Mouse (Mus musculus) liver, embryonic 14.5 days (tissue): ENCODE data around the gene Akap13. TPM values are rescaled to one million over a fixed set of nuclear protein-coding genes. Genes with fewer than 3 reads are reported as not detected.

Source experiments
- ATAC-seq: fragments of 200-750 bp; cut with Nextera tagmentation; 2 replicates; pipeline ENCODE4 v1.8.0; 2017; ENCODE audit warnings: moderate number of reproducible peaks, mild to moderate bottlenecking, moderate library complexity; ENCODE audit not compliant: insufficient read depth
- DNase-seq, 3 experiments: peaks; one replicate each; pipeline ENCODE4 v3.0.0-alpha.2; 2012 to 2013; ENCODE audit warnings: low read depth in 3 of 3, low spot score in 3 of 3
- H3K27ac ChIP-seq: fragments of 300-500 bp; sonication (generic); 2 replicates; pipeline ENCODE4 v1.5.1; 2014; ENCODE audit warnings: moderate library complexity, mild to moderate bottlenecking, control low read depth, inconsistent platforms
- H3K27me3 ChIP-seq: fragments of 300-500 bp; sonication (generic); 2 replicates; pipeline ENCODE4 v1.6.1; 2014; ENCODE audit warnings: mild to moderate bottlenecking, low read length, moderate library complexity; ENCODE audit not compliant: control insufficient read depth, insufficient read depth
- H3K36me3 ChIP-seq: fragments of 300-500 bp; sonication (generic); replicated peaks from 2 replicates; pipeline ENCODE4 v1.6.1; 2014; ENCODE audit warnings: low read depth; ENCODE audit not compliant: control insufficient read depth, insufficient read depth
- H3K4me1 ChIP-seq, 2 experiments: fragments of 200-500 bp in 1 of 2; fragments of 300-500 bp in 1 of 2; sonication (generic) in 1 of 2; replicated peaks; 2 replicates each; pipeline ENCODE4 v1.6.1; 2012 to 2014; ENCODE audit warnings: antibody characterized with exemption in 1 of 2, inconsistent platforms in 1 of 2, low read length in 1 of 2; ENCODE audit not compliant: control insufficient read depth in 2 of 2, insufficient read depth in 2 of 2
- H3K4me2 ChIP-seq: fragments of 300-500 bp; sonication (generic); 2 replicates; pipeline ENCODE4 v1.6.1; 2014; ENCODE audit warnings: low read depth, mild to moderate bottlenecking, control low read depth, moderate library complexity
- H3K4me3 ChIP-seq, 2 experiments: fragments of 200-500 bp in 1 of 2; fragments of 300-500 bp in 1 of 2; sonication (generic) in 1 of 2; 2 replicates each; pipeline ENCODE4 v1.5.1; 2012 to 2014; ENCODE audit warnings: low read depth in 2 of 2, low read length in 2 of 2, mild to moderate bottlenecking in 2 of 2, control low read depth in 1 of 2, inconsistent platforms in 1 of 2, moderate library complexity in 1 of 2; ENCODE audit not compliant: insufficient read depth in 1 of 2
- H3K9ac ChIP-seq: fragments of 300-500 bp; sonication (generic); replicated peaks from 2 replicates; pipeline ENCODE4 v1.6.1; 2014; ENCODE audit warnings: mild to moderate bottlenecking, control low read depth, moderate library complexity
- H3K9me3 ChIP-seq: fragments of 300-500 bp; sonication (generic); 2 replicates; pipeline ENCODE4 v1.6.1; 2016; ENCODE audit warnings: low read length, mixed read lengths; ENCODE audit not compliant: control insufficient read depth
- CTCF ChIP-seq: IDR thresholded peaks from 2 replicates; pipeline ENCODE4 v1.5.1; 2016; ENCODE audit warnings: antibody characterized with exemption, low read depth, control low read depth
- EP300 ChIP-seq: IDR thresholded peaks from 2 replicates; pipeline ENCODE4 v1.6.1; 2016; ENCODE audit warnings: antibody characterized with exemption, low read depth
- WGBS: fragments of 180-500 bp; shearing (Covaris S2); extraction: QIAGEN DNeasy Blood & Tissue Kit; methylation state at CpG from one replicate; pipeline ENCODE4 v1.1.7; 2014; ENCODE audit not compliant: insufficient replicate concordance; 5-methylcytosine and 5-hydroxymethylcytosine counted together
- polyA plus RNA-seq, 2 experiments: library from polyadenylated mRNA; depleted of rRNA in 1 of 2; stranded (reverse) in 1 of 2; unstranded in 1 of 2; fragments of >200 nt; fragmentation: Nextera tagmentation in 1 of 2; extraction: Ambion mirVana in 1 of 2; gene quantifications; 2 replicates each; pipeline versions ENCODE4 v1.2.1 to v1.2.3; 2012 to 2014

Gene Akap13
- polyA plus RNA-seq, 2 experiments = 9.0 to 28.1 TPM

DNA sequence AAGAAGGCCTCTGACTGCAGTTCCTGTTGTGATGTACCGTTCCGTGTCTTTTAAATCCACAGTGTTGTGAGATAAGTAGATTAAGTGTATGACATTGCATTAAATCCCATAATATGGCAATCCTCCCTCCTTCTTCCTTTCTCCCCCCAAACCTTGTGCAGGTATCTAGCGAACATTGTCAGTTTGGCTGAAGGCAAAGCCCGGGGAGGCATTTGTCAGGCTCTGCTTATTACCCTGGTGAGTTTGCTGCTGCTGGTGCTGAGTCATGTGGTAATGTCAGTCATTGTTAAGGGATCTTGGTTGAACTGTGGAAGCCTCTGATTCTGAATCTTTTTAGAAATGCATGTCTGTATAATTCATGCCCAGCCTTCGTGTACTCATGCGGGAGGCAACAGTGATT, 60.1 kb downstream of the Akap13 start:
- DNase-seq (no peak), ATAC-seq (no peak)
- no peaks in the 10 kb centered on the region for H3K36me3 ChIP-seq
- no peak overlapping the region for H3K27ac ChIP-seq
- peaks cover 0 to 3% of the 10 kb centered on the region in 2 experiments; a peak in 1 of 4 replicates for H3K4me1 ChIP-seq
- 57% methylated on average over 6 of the region's 6 CpGs for WGBS
- no peaks in the 10 kb centered on the region for H3K27me3 ChIP-seq
- no peak overlapping the region for H3K4me3 ChIP-seq
- H3K4me2 ChIP-seq = no peak overlapping the region
- no peak overlapping the region for H3K9ac ChIP-seq
- H3K9me3 ChIP-seq = no peaks in the 10 kb centered on the region
- TF ChIP-seq CTCF = no peak
- no peak for TF ChIP-seq EP300

DNA sequence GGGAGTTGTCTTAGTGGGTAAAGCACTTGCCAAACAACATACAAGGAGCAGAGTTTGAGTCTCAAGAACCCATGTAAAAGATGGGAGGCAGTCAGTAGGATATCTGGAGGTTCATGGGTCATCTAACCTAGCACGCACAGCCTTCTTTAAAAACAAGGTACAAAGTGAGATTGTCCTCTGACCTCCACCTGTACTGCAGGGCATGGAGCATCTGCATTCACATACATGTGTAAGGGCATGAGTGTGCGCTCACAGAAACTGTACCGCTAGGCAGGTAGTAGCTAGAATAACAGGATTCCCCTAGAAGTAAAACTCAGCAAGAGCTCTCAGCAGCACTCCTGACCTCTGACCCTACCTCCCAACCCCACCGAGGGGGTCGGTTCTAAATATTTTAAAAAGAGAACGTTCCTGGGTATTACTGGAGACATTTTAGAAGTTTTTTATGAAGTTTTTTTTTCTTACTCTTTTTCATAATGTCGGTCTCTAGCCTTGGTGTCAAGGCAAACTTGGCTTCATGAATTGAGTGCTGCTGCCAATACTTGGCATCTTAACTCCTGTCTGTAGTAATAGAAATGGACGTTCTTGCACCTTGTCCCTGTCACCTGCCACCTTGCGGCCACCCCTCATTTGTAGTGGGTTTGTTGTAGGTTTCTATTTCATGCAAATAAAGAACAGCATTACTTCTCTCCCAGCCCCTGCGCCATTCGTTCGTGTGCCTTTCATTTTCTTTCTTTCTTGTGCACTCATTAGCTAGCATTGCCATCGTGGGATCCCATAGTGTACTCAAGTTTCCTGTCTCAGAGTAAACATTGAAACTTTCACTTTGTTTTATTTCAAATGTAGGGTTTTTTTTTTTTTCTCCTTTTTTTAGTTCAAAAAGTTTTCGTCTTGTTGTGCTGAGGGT, 61.6 kb downstream of the Akap13 start:
- Histone ChIP-seq H3K4me1 (peaks cover 0 to 3% of the 10 kb centered on the region in 2 experiments; a peak in 1 of 4 replicates), H3K4me2 (no peak overlapping the region), H3K9ac (no peak overlapping the region), H3K9me3 (no peaks in the 10 kb centered on the region), H3K36me3 (no peaks in the 10 kb centered on the region), H3K27ac (no peak overlapping the region), H3K27me3 (no peaks in the 10 kb centered on the region), H3K4me3 (no peak overlapping the region)
- no peak for DNase-seq
- TF ChIP-seq CTCF (no peak), EP300 (no peak)
- WGBS = 66% methylated on average over 14 of the region's 14 CpGs
- no peak for ATAC-seq

DNA sequence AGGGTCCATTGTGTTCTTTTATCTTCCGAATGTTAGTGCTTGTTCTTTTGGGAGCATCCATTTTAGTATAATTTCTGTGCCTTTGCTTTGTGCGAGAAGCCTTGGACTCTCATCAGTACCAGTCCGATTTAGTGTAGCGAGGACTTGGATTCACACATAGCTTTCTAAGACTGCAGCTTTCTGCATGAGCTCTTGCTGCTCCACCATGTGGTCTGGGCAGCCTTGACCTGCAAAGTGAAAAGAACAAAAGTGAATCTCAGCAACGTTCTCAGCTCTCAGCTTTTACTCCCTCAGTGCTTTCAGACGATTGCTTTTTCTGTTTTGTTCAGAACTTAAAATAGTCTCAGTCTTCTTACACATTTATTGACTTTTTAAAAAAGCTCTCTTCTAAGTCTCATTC, 65.2 kb downstream of the Akap13 start:
- Histone ChIP-seq H3K9me3 (no peaks in the 10 kb centered on the region), H3K36me3 (no peaks in the 10 kb centered on the region), H3K9ac (no peak overlapping the region), H3K4me1 (peaks cover 0 to 9% of the 10 kb centered on the region in 2 experiments; a peak in 1 of 4 replicates), H3K4me2 (no peak overlapping the region), H3K27ac (no peak overlapping the region), H3K27me3 (no peaks in the 10 kb centered on the region), H3K4me3 (no peak overlapping the region)
- 65% methylated on average over 6 of the region's 6 CpGs for WGBS
- no peak for DNase-seq
- no peak for ATAC-seq
- TF ChIP-seq EP300 = no peak
- TF ChIP-seq CTCF = no peak

DNA sequence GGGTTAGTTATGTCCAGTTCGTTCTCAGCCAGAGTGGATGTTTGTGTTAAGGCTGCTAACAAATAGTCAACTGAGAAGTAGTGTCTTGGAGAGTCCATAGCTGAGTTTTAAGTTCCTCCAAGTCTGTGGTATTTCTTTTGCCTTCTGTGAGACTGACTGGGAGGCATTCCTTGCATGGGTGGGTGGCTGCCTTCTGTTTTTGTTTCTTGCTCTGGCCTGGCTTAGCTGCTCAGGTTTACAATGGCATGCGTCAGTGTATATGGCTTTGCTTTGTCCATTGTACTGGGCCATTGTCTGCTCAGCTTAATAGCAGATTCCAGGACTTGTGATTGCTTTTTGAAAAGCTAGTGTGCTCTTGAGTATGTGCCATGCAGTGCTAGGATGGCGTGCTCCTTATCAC, 65.9 kb downstream of the Akap13 start:
- no peaks in the 10 kb centered on the region for H3K36me3 ChIP-seq
- TF ChIP-seq EP300 = no peak
- H3K4me3 ChIP-seq = no peak overlapping the region
- 65% methylated on average over 3 of the region's 3 CpGs for WGBS
- H3K27me3 ChIP-seq = no peaks in the 10 kb centered on the region
- no peak for ATAC-seq
- DNase-seq = no peak
- no peak overlapping the region for H3K4me2 ChIP-seq
- no peak overlapping the region for H3K9ac ChIP-seq
- H3K27ac ChIP-seq = no peak overlapping the region
- no peaks in the 10 kb centered on the region for H3K9me3 ChIP-seq
- H3K4me1 ChIP-seq = peaks cover 0 to 9% of the 10 kb centered on the region in 2 experiments; a peak in 1 of 4 replicates

DNA sequence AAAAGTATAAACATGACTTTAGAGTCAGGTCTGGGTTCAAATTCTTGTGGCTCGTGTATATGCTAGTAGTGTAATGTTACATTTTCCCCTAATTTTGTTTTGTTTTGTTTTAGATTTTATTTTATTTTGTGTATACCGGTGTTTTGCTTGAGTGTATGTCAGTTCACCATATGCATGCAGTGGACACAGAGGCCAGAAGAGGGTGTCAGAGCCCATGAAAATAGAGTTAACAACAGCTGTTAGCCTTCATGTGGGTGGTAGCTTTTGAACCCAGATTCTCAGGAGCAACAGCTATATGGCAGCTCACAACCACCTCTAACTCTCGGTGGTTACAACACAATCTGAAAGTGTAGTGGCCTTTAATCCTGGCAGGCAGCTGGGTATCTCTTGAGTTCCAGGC, 66.9 kb downstream of the Akap13 start:
- Histone ChIP-seq H3K9me3 (no peaks in the 10 kb centered on the region), H3K27me3 (no peaks in the 10 kb centered on the region), H3K4me2 (no peak overlapping the region), H3K9ac (no peak overlapping the region), H3K4me3 (no peak overlapping the region), H3K4me1 (peaks cover 0 to 6% of the 10 kb centered on the region in 2 experiments; a peak in 1 of 4 replicates), H3K27ac (no peak overlapping the region), H3K36me3 (no peaks in the 10 kb centered on the region)
- ATAC-seq (no peak), DNase-seq (no peak)
- WGBS = 60% methylated on average over 3 of the region's 3 CpGs
- peak; percentile 25; the same call in 1 of the 2 replicates for TF ChIP-seq CTCF
- no peak for TF ChIP-seq EP300
